Mouse (Mus musculus) heart, embryonic 16.5 days (tissue): ENCODE data around the gene Sufu. TPM values are rescaled to one million over a fixed set of nuclear protein-coding genes. Genes with fewer than 3 reads are reported as not detected.

Experiments used
- ATAC-seq: fragments of 200-750 bp; cut with Nextera tagmentation; replicated peaks from 2 replicates; pipeline ENCODE4 v1.8.0; 2017; ENCODE audit warnings: moderate number of reproducible peaks; ENCODE audit not compliant: insufficient read depth, low FRiP score; ENCODE audit errors: extremely low read depth
- H3K27ac ChIP-seq: fragments of 300-500 bp; sonication (generic); 2 replicates; pipeline ENCODE4 v1.5.1; 2014; ENCODE audit warnings: mild to moderate bottlenecking, low read length, control low read depth, moderate library complexity
- H3K27me3 ChIP-seq: fragments of 300-500 bp; sonication (generic); 2 replicates; pipeline ENCODE4 v1.6.1; 2014; ENCODE audit warnings: low read length, mixed read lengths; ENCODE audit not compliant: control insufficient read depth, insufficient read depth
- H3K36me3 ChIP-seq: fragments of 300-500 bp; sonication (generic); 2 replicates; pipeline ENCODE4 v1.6.1; 2014; ENCODE audit not compliant: control insufficient read depth, insufficient read depth
- H3K4me1 ChIP-seq: fragments of 300-500 bp; sonication (generic); 2 replicates; pipeline ENCODE4 v1.6.1; 2014; ENCODE audit warnings: low read length, mixed read lengths; ENCODE audit not compliant: control insufficient read depth, insufficient read depth
- H3K4me2 ChIP-seq: fragments of 300-500 bp; sonication (generic); 2 replicates; pipeline ENCODE4 v1.6.1; 2014; ENCODE audit warnings: low read depth, mild to moderate bottlenecking, control low read depth, low read length
- H3K4me3 ChIP-seq: fragments of 300-500 bp; sonication (generic); 2 replicates; pipeline ENCODE4 v1.5.1; 2014; ENCODE audit warnings: mild to moderate bottlenecking, control low read depth, low read length
- H3K9ac ChIP-seq: fragments of 300-500 bp; sonication (generic); 2 replicates; pipeline ENCODE4 v1.6.1; 2014; ENCODE audit warnings: low read length, control low read depth
- H3K9me3 ChIP-seq: fragments of 300-500 bp; sonication (generic); replicated peaks from 2 replicates; pipeline ENCODE4 v1.6.1; 2016; ENCODE audit warnings: low read length; ENCODE audit not compliant: control insufficient read depth
- WGBS: fragments of 180-500 bp; shearing (Covaris S2); extraction: QIAGEN DNeasy Blood & Tissue Kit; methylation state at CpG from one replicate; pipeline ENCODE4 v1.1.7; 2014; 5-methylcytosine and 5-hydroxymethylcytosine counted together
- polyA plus RNA-seq: library from polyadenylated mRNA; unstranded; fragments of >200 nt; fragmentation: Nextera tagmentation; extraction: Ambion mirVana; gene quantifications from 2 replicates; pipeline ENCODE4 v1.2.1, GENCODE M21; 2015

Sufu gene
- polyA plus RNA-seq, 1 experiment from 2014 or later = 17.6 TPM

- WGBS = 46% methylated on average over 4 of the region's 4 CpGs
- H3K4me1 ChIP-seq = peaks cover 52% of the 10 kb centered on the region
- 0 out of 2 replicates have a peak, but pooled peaks cover 6% of the 10 kb centered on the region for H3K36me3 ChIP-seq
- H3K4me3 ChIP-seq = no peak overlapping the region
- no peaks in the 10 kb centered on the region for H3K27me3 ChIP-seq
- 0 out of 2 replicates have a peak overlapping the region, but pooled peaks have one; percentile 31 for H3K9ac ChIP-seq
- no peaks in the 10 kb centered on the region for H3K9me3 ChIP-seq
- no peak for ATAC-seq
- H3K4me2 ChIP-seq = no peak overlapping the region
- peak overlapping the region; percentile 83 for H3K27ac ChIP-seq
These were observed 81.5 kb downstream of the Sufu start for GRCm38 (mm10) chr19:46478242-46478641.

GRCm38 (mm10) chr19:46478826-46479225 is 82.1 kb downstream of the Sufu start:
- Histone ChIP-seq H3K27me3 (no peaks in the 10 kb centered on the region), H3K27ac (peak overlapping the region; percentile 83), H3K4me2 (no peak overlapping the region), H3K36me3 (0 out of 2 replicates have a peak, but pooled peaks cover 6% of the 10 kb centered on the region), H3K4me3 (no peak overlapping the region), H3K4me1 (peaks cover 58% of the 10 kb centered on the region), H3K9me3 (no peaks in the 10 kb centered on the region), H3K9ac (peak overlapping the region; percentile 59)
- WGBS = 12% methylated on average over 5 of the region's 5 CpGs
- peak; percentile 59 for ATAC-seq

- peak; percentile 20 for ATAC-seq
- Histone ChIP-seq H3K36me3 (0 out of 2 replicates have a peak, but pooled peaks cover 5% of the 10 kb centered on the region), H3K4me2 (no peak overlapping the region), H3K4me1 (peaks cover 64% of the 10 kb centered on the region), H3K9me3 (no peaks in the 10 kb centered on the region), H3K4me3 (no peak overlapping the region), H3K27ac (peak overlapping the region; percentile 83), H3K27me3 (no peaks in the 10 kb centered on the region), H3K9ac (peak overlapping the region; percentile 59)
- 25% methylated on average over 21 of the region's 21 CpGs for WGBS
These were observed 82.8 kb downstream of the Sufu start for GRCm38 (mm10) chr19:46479306-46480075.

GRCm38 (mm10) chr19:46480624-46481345 is 84.1 kb downstream of the Sufu start:
- Histone ChIP-seq H3K27ac (no peak overlapping the region), H3K36me3 (no peaks in the 10 kb centered on the region), H3K4me2 (no peak overlapping the region), H3K9ac (no peak overlapping the region), H3K9me3 (no peaks in the 10 kb centered on the region), H3K4me3 (no peak overlapping the region), H3K4me1 (peaks cover 77% of the 10 kb centered on the region), H3K27me3 (no peaks in the 10 kb centered on the region)
- no peak for ATAC-seq
- WGBS = 69% methylated on average over 10 of the region's 10 CpGs

- Histone ChIP-seq H3K27ac (no peak overlapping the region), H3K4me3 (no peak overlapping the region), H3K9me3 (no peaks in the 10 kb centered on the region), H3K27me3 (no peaks in the 10 kb centered on the region), H3K4me1 (peaks cover 81% of the 10 kb centered on the region), H3K9ac (no peak overlapping the region), H3K36me3 (no peaks in the 10 kb centered on the region), H3K4me2 (no peak overlapping the region)
- no peak for ATAC-seq
- WGBS = 60% methylated on average over 3 of the region's 3 CpGs
These were observed 84.7 kb downstream of the Sufu start for GRCm38 (mm10) chr19:46481352-46481751.

GRCm38 (mm10) chr19:46481756-46482155 is 85.1 kb downstream of the Sufu start:
- peaks cover 86% of the 10 kb centered on the region for H3K4me1 ChIP-seq
- H3K36me3 ChIP-seq = no peaks in the 10 kb centered on the region
- no peak for ATAC-seq
- WGBS = 28% methylated on average over 4 of the region's 4 CpGs
- no peak overlapping the region for H3K4me3 ChIP-seq
- no peak overlapping the region for H3K9ac ChIP-seq
- H3K27me3 ChIP-seq = no peaks in the 10 kb centered on the region
- no peak overlapping the region for H3K27ac ChIP-seq
- H3K4me2 ChIP-seq = no peak overlapping the region
- H3K9me3 ChIP-seq = no peaks in the 10 kb centered on the region

GRCm38 (mm10) chr19:46482896-46483516 is 86.3 kb downstream of the Sufu start:
- Histone ChIP-seq H3K9me3 (no peaks in the 10 kb centered on the region), H3K4me2 (no peak overlapping the region), H3K4me3 (no peak overlapping the region), H3K9ac (peak overlapping the region; percentile 25; the same call in 1 of the 2 replicates), H3K27ac (peak overlapping the region; percentile 19), H3K4me1 (peaks cover 89% of the 10 kb centered on the region), H3K27me3 (no peaks in the 10 kb centered on the region), H3K36me3 (no peaks in the 10 kb centered on the region)
- ATAC-seq = no peak
- WGBS = 42% methylated on average over 17 of the region's 17 CpGs

- peak; percentile 5; the same call in 1 of the 2 replicates for ATAC-seq
- Histone ChIP-seq H3K4me2 (peak overlapping the region; percentile 21; the same call in 1 of the 2 replicates), H3K36me3 (no peaks in the 10 kb centered on the region), H3K4me3 (no peak overlapping the region), H3K9ac (peak overlapping the region; percentile 55), H3K27me3 (no peaks in the 10 kb centered on the region), H3K9me3 (no peaks in the 10 kb centered on the region), H3K4me1 (peaks cover 83% of the 10 kb centered on the region), H3K27ac (peak overlapping the region; percentile 95)
- 60% methylated on average over 15 of the region's 15 CpGs for WGBS
These were observed 87.1 kb downstream of the Sufu start for GRCm38 (mm10) chr19:46483701-46484328.
